Mouse (Mus musculus) c-Kit-negative CD71-positive TER-119-positive erythroid progenitor cells, embryonic 14.5 days (primary cell): ENCODE measurements around the gene Cox8b.
"Not testable (repeated sequence)": the region's sequence is repeated elsewhere in the genome, so short reads cannot be mapped to it uniquely, and the experiment has no call there.

ENCODE experiments used
- DNase-seq: peaks from one replicate; pipeline ENCODE4 v3.0.0-alpha.2; 2013; ENCODE audit warnings: low read depth, low spot score

Cox8b gene

DNA sequence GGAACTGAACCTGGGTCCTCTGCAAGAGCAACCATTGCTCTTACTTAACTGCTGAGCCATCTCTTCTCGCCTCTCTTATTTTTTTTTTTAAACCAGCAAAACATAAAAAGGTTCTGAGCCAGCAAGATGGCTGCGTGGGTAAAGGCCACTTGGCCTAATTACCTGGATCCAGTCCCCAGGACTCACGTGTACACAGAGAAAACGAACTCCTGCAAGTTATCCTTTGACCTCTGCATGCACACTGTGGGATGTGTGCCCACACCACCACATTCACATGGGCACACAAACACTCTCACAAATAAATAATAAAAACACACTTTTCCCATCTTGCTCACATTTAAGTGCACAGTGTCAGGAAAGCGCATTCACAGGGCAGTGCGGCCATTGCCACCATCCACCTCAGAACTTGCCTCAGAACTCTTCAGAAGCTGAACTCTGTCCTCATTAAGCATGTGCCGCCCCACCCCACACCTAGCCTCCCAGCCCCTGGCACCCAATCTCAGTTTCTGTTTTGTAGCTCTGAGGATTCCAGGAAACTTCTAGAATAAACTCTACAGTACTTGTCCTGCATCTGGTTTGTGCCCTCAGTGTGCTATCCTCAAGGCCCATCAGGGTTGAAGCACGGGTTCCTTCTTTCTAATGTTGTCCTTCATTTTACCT lies 13.9 kb upstream of the Cox8b start:
- no peak for DNase-seq

DNA sequence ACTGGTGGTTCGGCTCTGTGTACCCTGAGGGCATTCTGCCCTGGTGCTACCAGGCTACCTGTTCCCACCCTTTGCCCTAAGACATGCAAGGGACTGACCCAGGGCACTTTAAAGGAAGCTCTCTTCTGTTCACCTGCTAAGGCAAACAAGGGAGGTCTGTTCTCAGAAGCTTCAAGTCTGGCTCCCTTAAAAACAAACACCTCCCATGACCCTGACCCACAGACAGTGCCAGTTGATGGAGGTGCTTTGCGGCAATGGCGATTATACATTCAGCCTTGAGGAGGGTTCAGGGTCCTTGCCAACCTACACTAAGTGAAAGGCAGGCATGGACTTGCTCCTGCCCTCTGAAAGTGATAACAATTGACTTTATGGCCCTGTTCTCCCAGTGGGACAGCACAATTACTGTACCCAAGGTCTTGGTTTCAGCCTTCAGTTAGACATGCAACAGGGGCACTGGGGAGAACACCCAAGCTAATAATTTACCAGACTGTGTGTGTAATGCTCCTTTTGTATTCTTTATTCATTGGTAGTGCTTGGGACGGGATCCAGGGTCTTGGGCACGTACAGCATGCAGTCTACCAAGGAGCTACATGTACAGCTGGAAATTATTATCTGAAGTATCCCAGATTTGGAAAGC lies 12.7 kb upstream of the Cox8b start:
- no peak for DNase-seq

DNA sequence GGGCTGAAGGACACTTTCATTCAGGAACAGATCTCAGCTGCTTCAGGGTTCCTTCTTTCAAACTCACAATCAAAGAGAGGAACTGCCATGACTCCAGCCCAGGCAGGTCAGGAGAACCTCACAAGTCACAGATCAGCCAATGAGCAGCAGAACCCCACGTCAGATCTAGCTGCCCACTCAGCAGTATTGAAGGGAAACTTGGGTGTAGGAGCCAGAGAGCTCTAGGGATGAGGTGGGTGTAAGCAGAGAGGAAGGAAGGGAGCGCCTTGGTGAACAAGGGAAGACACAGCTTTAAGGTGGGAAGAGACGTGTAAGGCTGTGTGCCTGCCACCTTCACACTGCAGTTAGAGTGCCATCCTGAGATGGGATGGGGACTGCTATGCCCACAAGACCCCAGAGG lies 12.0 kb upstream of the Cox8b start:
- DNase-seq: no peak

DNA sequence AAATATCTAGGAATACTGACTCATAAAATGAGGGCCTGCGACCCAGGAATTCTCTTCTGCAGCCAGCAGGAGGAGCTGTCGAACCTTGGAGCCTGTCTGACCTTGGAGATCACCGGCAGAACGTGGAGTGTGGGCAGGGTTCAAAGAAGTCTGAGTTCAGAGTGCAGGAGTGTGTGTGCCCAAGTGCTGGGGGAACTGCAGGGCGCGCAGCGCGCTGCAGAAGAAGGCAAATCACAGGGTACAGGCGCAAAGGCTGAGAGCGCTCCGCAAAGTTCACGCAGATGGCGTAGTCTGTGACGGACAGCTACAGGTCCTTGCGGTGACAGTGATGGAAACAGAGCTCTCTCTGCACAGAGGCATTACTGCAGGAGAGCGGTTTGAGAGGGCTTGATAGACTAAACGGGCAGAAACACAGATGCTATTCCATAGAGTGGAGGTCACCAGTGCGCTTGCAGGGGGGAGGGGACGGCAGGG lies 8.4 kb upstream of the Cox8b start:
- DNase-seq: peak; percentile 8

DNA sequence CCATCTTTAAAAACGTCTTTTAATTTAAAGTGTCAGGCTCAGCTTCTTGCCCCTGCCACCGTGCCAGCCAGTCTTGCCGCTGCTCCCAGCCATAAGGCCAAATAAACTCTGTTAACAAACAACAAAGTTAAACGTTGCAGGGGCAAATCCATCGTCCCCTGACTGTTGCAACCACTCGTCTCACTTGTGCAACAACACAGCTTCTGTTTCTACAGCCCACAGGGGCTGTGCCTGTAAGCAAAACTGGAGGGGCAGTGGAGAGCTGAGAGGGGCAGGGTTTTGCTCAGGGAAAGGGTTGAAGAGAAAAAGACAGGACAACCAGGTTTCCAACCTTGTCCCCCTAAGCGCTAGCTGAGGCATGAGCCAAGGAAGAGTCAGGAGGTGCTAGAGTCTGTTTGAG lies 7.9 kb upstream of the Cox8b start:
- DNase-seq: no peak

DNA sequence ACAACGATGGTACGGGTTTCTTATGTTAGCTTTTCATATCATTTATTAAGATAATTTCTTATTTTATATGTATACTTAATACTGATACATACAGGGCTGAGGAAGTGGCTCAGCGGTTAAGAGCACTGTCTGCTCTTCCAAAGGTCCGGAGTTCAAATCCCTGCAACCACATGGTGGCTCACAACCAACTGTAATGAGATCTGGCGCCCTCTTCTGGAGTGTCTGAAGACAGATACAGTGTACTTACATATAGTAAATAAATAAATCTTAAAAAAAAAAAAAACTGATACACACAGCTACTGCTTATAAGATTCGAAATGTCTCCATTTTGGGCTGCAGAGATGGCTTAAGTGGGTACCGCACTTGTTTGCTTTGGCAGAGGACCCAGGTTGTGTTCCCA lies 7.5 kb upstream of the Cox8b start:
- DNase-seq: no peak

DNA sequence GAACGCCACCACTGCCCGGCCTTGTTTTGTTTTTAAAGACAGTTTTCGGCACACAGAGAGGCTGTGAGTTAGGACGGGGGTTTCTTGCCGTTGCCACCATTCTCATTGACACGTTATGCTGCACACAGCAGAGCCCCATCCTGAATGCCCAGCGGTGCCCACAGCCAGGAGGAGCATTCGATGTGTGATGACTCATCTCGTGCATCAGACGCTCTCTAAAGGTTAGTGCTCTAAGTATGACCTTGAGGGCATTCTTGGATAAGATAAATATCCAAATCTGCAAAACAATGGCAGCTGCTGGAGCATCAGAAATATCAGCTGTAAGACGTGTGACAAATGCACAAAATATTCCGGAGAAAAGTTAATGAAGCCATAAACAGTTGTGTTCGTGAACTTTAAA lies 6.9 kb upstream of the Cox8b start:
- no peak for DNase-seq

DNA sequence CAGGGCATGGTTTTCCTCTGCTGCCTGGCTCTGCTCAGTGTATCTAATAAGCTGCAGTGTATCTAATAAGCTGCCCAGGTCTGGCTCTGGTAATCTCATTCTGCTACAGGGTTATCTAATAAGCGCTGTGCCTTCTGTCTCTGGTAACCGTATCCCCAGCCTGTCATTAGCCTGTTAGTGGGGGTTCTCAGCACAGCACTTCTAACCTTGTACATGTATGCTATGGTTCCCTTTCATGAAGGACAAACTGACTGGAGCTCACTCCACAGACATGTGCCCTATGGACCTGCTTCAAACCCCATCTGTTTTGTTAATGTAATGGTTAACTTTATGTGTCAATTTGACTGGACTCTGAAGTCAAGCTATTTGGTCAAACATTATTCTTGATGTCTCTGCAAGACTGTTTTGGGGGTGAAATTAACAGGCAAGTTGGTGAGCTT lies 5.4 kb upstream of the Cox8b start:
- DNase-seq: no peak

DNA sequence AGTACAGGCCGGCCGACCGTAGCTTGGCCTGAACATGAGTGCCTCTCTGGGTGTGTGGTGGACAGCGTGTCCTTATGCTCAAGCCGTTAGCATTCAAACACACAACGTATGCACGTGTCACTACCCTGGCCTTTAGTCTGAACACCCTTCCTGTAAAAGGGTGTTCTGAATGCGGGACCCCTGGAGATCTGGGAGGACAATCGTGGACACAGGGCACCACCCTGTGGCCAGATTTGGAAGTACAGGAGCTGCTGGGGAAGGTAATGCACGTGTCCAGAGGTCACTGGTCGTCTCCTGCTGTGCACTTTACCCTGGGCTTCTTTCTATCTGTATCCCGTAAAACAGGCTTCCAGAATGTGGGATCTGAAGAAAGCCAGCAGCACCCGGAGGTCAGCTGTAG lies 3.0 kb upstream of the Cox8b start:
- DNase-seq: peak; percentile 50

DNA sequence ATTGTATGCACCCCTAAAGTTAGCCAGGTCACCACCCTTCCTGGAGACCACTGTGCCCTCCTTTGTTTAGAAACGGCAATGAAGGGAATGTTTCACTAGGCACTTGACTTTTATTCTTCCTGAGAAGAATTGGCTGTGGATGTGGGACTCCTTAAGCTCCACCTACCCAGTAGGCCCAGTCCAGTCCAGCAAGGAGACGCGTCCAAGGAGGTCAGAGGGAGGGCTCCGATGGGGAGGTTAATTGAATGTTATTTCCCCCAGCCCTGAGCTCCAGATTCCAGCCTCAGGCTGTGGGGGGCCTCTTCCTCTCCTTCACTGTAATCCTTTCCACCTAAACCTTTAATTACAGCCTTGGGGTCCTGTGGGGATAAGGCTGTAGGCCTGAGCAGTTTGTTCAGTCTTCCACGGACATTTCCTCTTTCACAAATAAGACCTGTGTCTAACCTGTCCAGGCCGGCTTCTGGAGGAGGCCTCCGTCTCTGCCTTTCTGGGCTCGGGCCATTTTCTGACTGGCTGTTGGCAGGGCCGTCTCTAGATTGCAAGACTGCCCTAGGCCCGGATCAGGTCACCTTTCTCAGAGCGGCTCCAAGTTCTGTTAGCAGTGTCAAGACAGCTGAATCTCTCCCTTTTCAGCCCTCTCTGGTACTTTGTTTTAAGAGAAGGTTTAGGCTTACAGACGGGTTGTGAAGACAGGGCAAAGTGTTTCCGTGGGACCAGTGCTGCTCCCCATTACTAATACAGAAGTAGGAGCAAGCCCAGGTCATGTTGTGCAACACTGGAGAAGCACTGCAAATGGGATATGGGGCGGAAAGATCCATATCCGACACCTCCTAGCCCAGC lies 2.0 kb upstream of the Cox8b start:
- no peak for DNase-seq

DNA sequence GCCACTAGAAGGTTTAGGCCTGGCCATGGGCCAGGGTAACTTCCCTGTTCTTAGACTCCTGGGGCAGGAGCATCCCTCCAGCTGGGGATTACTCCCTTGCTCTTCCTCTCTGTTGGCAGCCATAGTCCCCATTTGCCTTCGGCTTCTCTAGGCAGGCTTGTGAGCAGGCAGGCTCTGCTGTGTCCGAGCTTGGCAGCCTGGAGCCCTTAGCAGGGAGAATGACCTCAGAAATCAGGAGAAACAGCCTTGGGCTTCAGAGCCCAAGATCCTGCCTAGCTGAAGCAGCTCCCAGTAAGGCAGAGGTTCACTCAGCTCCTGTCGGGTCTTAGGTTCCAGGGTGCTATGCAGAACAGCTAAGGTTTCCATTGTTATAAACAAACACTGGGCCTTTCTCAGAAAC lies 1.1 kb downstream of the Cox8b start:
- DNase-seq: no peak

DNA sequence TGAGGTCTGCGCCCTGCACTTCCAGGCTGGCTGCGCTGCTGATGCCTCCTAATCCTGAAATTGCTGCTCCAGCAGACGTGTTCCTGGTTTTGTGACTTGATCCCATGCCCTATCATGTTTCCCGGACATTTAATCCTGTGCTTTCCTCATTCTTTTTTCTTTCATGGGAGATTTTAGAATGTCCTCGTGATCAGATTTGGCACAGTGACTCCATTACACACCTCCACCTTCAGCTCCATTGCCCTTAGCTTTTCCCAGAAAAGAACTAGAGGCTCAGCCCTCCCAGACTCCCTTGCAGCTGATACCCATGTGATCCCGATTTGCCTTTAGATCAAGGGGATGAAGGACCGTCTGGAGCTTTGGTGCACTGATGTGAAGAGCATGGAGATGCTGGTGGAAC lies 2.4 kb downstream of the Cox8b start:
- DNase-seq: no peak

DNA sequence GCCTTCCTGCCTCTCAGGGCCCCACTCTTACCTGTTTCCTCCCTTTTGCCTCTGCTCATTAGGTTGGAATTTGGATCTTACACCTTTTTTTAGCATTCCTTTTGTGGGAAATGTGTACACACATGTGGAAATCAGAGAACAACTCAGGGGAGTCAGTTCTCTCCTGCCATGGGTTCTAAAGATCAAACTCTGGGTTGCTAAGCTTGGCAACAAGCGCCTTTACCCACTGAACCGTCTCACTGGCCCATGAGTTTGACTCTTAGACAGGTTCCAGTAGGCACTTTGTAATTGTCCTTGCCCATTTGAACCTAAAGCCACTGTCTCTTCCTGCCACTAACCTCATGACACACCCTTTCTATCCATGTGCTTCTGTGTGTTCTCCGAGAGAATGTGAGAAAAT lies 5.6 kb downstream of the Cox8b start:
- DNase-seq: no peak

DNA sequence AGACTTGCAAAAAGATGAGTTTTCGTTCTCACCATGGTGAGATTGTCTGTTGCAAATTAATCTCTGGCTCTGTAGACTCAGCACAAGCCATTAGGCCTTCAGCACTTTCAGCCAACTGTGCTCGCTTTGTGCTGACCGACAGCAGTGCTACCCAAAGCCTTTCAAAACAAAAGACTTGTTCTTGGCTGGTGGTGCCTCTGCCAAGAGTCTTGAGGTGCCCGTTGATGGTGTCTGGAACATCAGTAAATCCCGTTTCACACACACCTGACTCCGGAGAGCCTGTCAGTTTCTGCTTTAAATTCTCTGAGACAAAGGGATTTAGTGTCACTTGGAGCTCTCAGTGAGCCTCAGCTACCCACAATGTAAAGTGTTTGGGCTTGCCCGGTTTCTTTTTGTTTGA lies 6.2 kb downstream of the Cox8b start:
- no peak for DNase-seq

DNA sequence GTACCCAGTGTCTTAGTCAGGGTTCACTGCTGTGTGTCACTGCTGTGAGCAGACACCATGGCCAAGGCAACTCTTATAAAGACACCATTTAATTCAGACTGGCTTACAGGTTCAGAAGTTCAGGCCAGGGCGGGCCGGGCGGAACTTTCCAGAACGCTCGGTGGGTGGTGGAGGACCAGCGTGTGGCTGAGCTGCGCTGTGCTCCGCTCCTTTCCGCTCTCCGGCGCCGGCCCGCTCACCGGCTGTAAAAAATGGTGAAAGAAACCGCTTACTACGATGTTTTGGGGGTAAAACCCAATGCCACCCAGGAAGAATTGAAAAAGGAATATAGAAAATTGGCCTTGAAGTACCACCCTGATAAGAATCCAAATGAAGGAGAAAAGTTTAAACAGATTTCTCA lies 9.6 kb downstream of the Cox8b start:
- not testable (repeated sequence) for DNase-seq

DNA sequence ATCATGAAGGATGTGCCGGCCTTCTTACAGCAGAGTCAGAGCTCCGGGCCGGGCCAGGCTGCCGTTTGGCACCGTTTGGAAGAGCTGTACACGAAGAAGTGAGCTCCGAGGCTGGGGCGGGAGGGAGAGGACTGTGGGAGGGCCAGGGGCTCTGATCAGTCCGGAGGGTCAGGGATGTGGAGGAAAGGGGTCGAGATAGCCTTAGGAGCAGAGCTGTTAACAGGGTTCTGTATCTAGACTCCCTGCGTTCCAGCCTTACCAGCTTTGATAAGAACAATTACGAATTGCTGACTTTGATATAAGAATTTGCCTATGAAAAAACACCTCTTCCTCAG lies 17.8 kb downstream of the Cox8b start:
- DNase-seq: no peak

DNA sequence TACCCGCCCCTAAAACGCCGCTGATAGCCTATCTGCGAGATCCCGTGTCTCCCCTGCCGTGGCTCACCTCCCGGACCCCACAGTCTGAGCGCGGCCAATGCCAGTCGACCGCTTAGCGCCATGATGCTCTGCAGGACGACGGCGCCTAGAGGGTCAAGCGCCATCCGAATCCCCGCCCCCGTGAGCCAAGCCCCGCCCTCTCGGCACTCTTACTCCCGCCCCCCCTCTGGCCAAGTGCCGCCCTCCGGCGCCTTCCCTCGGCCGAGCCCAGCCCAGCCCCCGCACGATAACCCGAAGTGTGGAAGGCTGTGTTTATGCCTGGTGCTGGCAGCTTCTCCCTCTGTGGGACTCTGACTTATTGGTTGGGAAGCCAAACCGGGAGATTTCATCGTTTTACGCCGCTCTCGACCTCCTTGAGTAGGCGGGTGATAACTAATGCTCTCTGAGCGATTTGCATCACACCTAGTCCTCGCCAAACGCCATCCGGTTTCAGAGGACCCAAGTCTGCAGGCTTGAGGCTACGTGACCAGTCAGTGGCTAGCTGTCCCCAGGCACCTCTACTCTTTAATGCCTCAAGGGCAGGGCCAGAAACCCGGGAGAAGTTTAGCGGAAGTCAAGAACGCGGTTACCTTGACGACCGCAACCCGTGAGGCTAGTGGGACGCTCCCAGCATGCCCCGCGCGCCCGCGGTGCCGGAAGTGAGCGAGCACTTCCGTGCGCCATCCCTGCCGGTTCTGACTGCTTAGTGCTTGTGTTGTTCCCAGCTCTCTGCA lies 18.4 kb downstream of the Cox8b start, which contains the start of the genes Psmd13 and Sirt3:
Gene Psmd13, plus strand, starts transcription at position 273 of the 773 bp plus-strand sequence.
Gene Sirt3, minus strand, starts transcription at position 614 of the 773 bp plus-strand sequence.
- peak; percentile 95 for DNase-seq

DNA sequence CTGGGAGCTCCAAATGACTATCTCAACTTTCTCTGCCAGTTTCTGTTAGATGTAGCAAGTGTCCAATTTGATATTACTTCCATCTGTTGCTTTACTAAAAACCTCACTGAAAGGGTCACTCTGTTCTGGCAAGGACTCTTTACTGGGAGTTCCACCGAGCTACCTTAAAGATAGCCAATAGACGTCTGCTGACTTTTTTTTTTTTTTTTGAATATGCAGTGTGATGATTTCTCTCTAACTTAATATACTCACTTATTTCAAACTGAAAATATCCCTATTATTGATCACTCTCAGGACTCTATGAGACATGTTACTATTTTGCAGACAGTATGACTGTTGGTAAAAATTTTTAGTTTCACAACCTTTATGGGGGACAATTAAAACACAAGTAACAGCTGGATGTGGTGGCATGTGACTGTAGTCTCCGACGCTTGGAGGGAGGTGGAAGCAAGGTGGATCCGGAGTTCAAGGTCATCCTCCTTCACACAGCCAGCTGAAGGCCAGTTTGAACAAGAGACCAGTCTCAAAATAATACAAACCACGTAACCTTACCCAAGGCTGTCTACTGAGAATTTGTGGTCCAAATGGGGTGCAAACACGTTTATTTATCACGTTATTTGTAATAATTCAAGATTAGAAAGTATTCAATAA lies 19.3 kb downstream of the Cox8b start:
- DNase-seq: no peak

DNA sequence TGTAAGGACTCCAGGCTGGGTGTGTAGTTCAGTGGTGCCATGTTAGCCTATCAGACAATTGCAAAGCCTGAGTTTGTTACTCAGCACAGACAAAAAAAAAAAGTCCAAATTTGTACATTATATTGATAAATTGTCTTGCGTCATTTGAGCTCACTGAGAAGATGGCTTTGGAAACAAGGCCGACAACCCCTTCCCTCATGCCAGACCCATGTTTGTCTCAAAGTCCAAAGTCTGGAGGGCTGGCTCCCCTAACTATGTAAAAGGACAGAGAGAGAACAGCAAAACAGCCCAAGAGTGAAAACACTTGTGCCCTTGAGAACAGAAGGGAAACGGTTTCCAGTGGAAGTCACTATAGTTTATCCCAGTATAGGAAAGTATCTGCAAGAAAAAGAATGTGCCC lies 19.8 kb downstream of the Cox8b start:
- DNase-seq: no peak

DNA sequence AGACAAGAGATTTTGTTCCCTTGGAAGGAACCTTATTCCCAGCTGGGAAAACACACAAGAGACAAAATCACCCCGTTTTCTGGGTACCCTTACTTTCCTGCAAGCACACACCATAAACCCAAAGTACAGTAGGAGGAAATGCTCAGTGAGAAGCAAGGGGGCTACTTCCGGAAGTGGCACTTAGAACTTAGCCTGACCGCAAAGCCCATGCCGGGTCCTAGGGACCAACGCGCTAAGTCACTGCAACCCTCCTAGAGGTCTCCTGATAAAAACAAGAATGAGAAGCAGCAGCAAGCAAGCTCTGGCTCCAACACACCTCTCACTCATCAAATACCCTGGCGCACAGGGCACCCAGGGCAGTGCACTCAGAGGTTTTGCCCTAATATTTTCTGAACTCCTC lies 20.9 kb downstream of the Cox8b start:
- no peak for DNase-seq

DNA sequence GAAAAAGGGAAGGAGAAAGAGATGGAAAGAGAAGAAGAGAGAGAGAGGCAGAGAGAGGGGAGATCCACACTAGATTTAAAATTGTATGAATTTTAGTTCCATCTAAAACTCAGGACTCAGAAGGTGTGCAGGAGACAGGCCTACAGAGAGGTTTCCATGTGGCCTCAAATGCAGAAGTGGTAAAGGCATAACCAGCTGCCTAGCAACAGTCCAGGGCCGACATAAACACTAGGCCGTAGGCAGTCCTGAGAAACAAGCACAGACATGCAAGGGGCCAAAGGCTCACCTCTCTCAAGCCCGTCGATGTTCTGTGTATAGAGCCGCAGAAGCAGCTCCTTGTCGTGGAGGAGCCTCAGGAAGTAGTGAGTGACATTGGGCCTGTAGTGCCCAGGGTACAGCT lies 22.9 kb downstream of the Cox8b start:
- DNase-seq: no peak
